Mouse (Mus musculus): ENCODE data around the gene Cadm1.

DNA sequence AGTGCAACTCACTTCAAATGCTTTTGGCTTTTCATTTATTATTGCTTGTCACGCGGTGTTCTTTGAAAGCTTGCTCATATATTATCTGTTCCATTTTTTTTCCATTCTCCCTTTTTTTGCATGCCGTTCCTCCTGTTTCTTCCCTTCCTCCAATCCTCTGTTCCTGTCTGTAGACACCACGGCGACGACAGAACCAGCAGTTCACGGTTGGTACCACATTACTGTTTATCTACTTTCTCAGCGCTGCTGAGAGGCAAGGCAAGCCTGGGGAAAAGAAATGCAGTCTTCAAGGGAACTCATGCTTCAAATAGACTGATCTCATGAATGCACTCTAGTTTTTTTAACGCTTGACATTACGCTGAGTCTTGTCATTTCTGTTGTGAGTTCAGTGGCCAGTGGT, 299.2 kb downstream of the Cadm1 start:
- TF ChIP-seq CTCF (IDR thresholded peaks at IDR 0.05; ENCODE audit: low read depth) (no peak), EP300 (IDR thresholded peaks at IDR 0.05; ENCODE audit: low read depth) (no peak)

All from liver, postnatal 0 days (tissue).